Mouse (Mus musculus) hindbrain, embryonic 13.5 days (tissue): ENCODE measurements at regions not wholly inside any gene's neighbourhood (a gene's known extent, or its start where the extent isn't known, plus 50 kb on each side); places are given as distances from the start of the nearest gene placed in this dataset.

ENCODE experiments used
- ATAC-seq: fragments of 200-750 bp; cut with Nextera tagmentation; 2 replicates; pipeline ENCODE4 v1.8.0; 2017; ENCODE audit warnings: moderate TSS enrichment; ENCODE audit not compliant: low FRiP score
- H3K27ac ChIP-seq: fragments of 300-500 bp; sonication (generic); 2 replicates; pipeline ENCODE4 v1.5.1; 2015; ENCODE audit warnings: inconsistent platforms, mild to moderate bottlenecking, moderate library complexity
- H3K27me3 ChIP-seq: fragments of 300-500 bp; sonication (generic); 2 replicates; pipeline ENCODE4 v1.6.1; 2015; ENCODE audit warnings: mild to moderate bottlenecking, inconsistent platforms
- H3K36me3 ChIP-seq: fragments of 300-500 bp; sonication (generic); 2 replicates; pipeline ENCODE4 v1.6.1; 2015; ENCODE audit warnings: mild to moderate bottlenecking, inconsistent platforms
- H3K4me1 ChIP-seq: fragments of 300-500 bp; sonication (generic); replicated peaks from 2 replicates; pipeline ENCODE4 v1.6.1; 2015; ENCODE audit warnings: inconsistent platforms
- H3K4me2 ChIP-seq: fragments of 300-500 bp; sonication (generic); 2 replicates; pipeline ENCODE4 v1.6.1; 2015; ENCODE audit warnings: inconsistent platforms, mild to moderate bottlenecking, moderate library complexity
- H3K4me3 ChIP-seq: fragments of 300-500 bp; sonication (generic); 2 replicates; pipeline ENCODE4 v1.5.1; 2015; ENCODE audit warnings: mild to moderate bottlenecking, inconsistent platforms
- H3K9ac ChIP-seq: fragments of 300-500 bp; sonication (generic); 2 replicates; pipeline ENCODE4 v1.6.1; 2015; ENCODE audit warnings: mild to moderate bottlenecking, inconsistent platforms
- H3K9me3 ChIP-seq: fragments of 300-500 bp; sonication (generic); 2 replicates; pipeline ENCODE4 v1.6.1; 2016; ENCODE audit warnings: inconsistent platforms
- WGBS: fragments of 180-500 bp; shearing (Covaris S2); methylation state at CpG from one replicate; pipeline ENCODE4 v1.1.7; 2015; 5-methylcytosine and 5-hydroxymethylcytosine counted together

GRCm38 (mm10) chr14:36819826-36820225 is 148.8 kb downstream of the Ccser2 start:
- no peak for ATAC-seq
- 76% methylated on average over 1 of the region's 1 CpGs for WGBS
- Histone ChIP-seq H3K27ac (no peak overlapping the region), H3K4me3 (no peak overlapping the region), H3K27me3 (no peaks in the 10 kb centered on the region), H3K9me3 (no peaks in the 10 kb centered on the region), H3K4me2 (no peak overlapping the region), H3K4me1 (no peaks in the 10 kb centered on the region), H3K36me3 (no peaks in the 10 kb centered on the region), H3K9ac (no peak overlapping the region)

GRCm38 (mm10) chr14:36802418-36802817 is 166.2 kb downstream of the Ccser2 start:
- Histone ChIP-seq H3K36me3 (no peaks in the 10 kb centered on the region), H3K9me3 (no peaks in the 10 kb centered on the region), H3K27ac (no peak overlapping the region), H3K4me1 (no peaks in the 10 kb centered on the region), H3K9ac (no peak overlapping the region), H3K4me3 (no peak overlapping the region), H3K27me3 (no peaks in the 10 kb centered on the region), H3K4me2 (no peak overlapping the region)
- ATAC-seq, result no peak
- 84% methylated on average over 2 of the region's 3 CpGs for WGBS

GRCm38 (mm10) chr14:36799820-36800219 is 168.8 kb downstream of the Ccser2 start:
- H3K4me2 ChIP-seq, result no peak overlapping the region
- no peaks in the 10 kb centered on the region for H3K27me3 ChIP-seq
- no peak overlapping the region for H3K27ac ChIP-seq
- no peaks in the 10 kb centered on the region for H3K36me3 ChIP-seq
- H3K4me1 ChIP-seq, result no peaks in the 10 kb centered on the region
- H3K9ac ChIP-seq, result no peak overlapping the region
- no peak for ATAC-seq
- 78% methylated on average over 1 of the region's 1 CpGs for WGBS
- no peak overlapping the region for H3K4me3 ChIP-seq
- H3K9me3 ChIP-seq, result no peaks in the 10 kb centered on the region

- H3K9ac ChIP-seq, result no peak overlapping the region
- H3K4me3 ChIP-seq, result no peak overlapping the region
- no peaks in the 10 kb centered on the region for H3K4me1 ChIP-seq
- no peaks in the 10 kb centered on the region for H3K27me3 ChIP-seq
- no peaks in the 10 kb centered on the region for H3K36me3 ChIP-seq
- H3K4me2 ChIP-seq, result no peak overlapping the region
- WGBS, result 89% methylated on average over 2 of the region's 2 CpGs
- no peaks in the 10 kb centered on the region for H3K9me3 ChIP-seq
- no peak for ATAC-seq
- no peak overlapping the region for H3K27ac ChIP-seq
These were observed 186.7 kb downstream of the Ccser2 start for GRCm38 (mm10) chr14:36781882-36782281.

- no peak overlapping the region for H3K4me3 ChIP-seq
- 73% methylated on average over 1 of the region's 1 CpGs for WGBS
- no peaks in the 10 kb centered on the region for H3K36me3 ChIP-seq
- H3K27me3 ChIP-seq, result no peaks in the 10 kb centered on the region
- H3K27ac ChIP-seq, result no peak overlapping the region
- H3K4me2 ChIP-seq, result no peak overlapping the region
- no peaks in the 10 kb centered on the region for H3K4me1 ChIP-seq
- H3K9me3 ChIP-seq, result no peaks in the 10 kb centered on the region
- H3K9ac ChIP-seq, result no peak overlapping the region
- ATAC-seq, result peak; percentile 75; the same call in 1 of the 2 replicates
These were observed 189.6 kb downstream of the Ccser2 start for GRCm38 (mm10) chr14:36778956-36779355.

- no peak overlapping the region for H3K4me2 ChIP-seq
- H3K9me3 ChIP-seq, result no peaks in the 10 kb centered on the region
- ATAC-seq, result 0 out of 2 replicates have a peak, but pooled peaks have one; percentile 39
- H3K4me3 ChIP-seq, result no peak overlapping the region
- H3K9ac ChIP-seq, result no peak overlapping the region
- no peaks in the 10 kb centered on the region for H3K4me1 ChIP-seq
- no peaks in the 10 kb centered on the region for H3K36me3 ChIP-seq
- WGBS, result 84% methylated on average over 3 of the region's 3 CpGs
- no peak overlapping the region for H3K27ac ChIP-seq
- no peaks in the 10 kb centered on the region for H3K27me3 ChIP-seq
These were observed 194.2 kb downstream of the Ccser2 start for GRCm38 (mm10) chr14:36774349-36774748.

- no peaks in the 10 kb centered on the region for H3K36me3 ChIP-seq
- H3K4me2 ChIP-seq, result no peak overlapping the region
- H3K27ac ChIP-seq, result no peak overlapping the region
- 87% methylated on average over 4 of the region's 4 CpGs for WGBS
- H3K9ac ChIP-seq, result no peak overlapping the region
- H3K27me3 ChIP-seq, result no peaks in the 10 kb centered on the region
- ATAC-seq, result no peak
- H3K4me1 ChIP-seq, result no peaks in the 10 kb centered on the region
- H3K9me3 ChIP-seq, result no peaks in the 10 kb centered on the region
- H3K4me3 ChIP-seq, result no peak overlapping the region
These were observed 204.2 kb downstream of the Ccser2 start for GRCm38 (mm10) chr14:36764377-36764776.

GRCm38 (mm10) chr14:36756056-36756455 is 212.5 kb downstream of the Ccser2 start:
- no peak overlapping the region for H3K4me2 ChIP-seq
- no peaks in the 10 kb centered on the region for H3K9me3 ChIP-seq
- no peak for ATAC-seq
- no peaks in the 10 kb centered on the region for H3K27me3 ChIP-seq
- no peak overlapping the region for H3K9ac ChIP-seq
- H3K4me1 ChIP-seq, result no peaks in the 10 kb centered on the region
- no peak overlapping the region for H3K27ac ChIP-seq
- no peaks in the 10 kb centered on the region for H3K36me3 ChIP-seq
- H3K4me3 ChIP-seq, result no peak overlapping the region
- 80% methylated on average over 6 of the region's 6 CpGs for WGBS

GRCm38 (mm10) chr14:36748130-36748883 is 220.3 kb downstream of the Ccser2 start:
- no peaks in the 10 kb centered on the region for H3K27me3 ChIP-seq
- H3K36me3 ChIP-seq, result no peaks in the 10 kb centered on the region
- no peaks in the 10 kb centered on the region for H3K4me1 ChIP-seq
- H3K9me3 ChIP-seq, result no peaks in the 10 kb centered on the region
- no peak overlapping the region for H3K9ac ChIP-seq
- 92% methylated on average over 6 of the region's 6 CpGs for WGBS
- no peak overlapping the region for H3K4me2 ChIP-seq
- ATAC-seq, result no peak
- no peak overlapping the region for H3K27ac ChIP-seq
- H3K4me3 ChIP-seq, result no peak overlapping the region

GRCm38 (mm10) chr14:36731095-36731494 is 237.5 kb downstream of the Ccser2 start:
- Histone ChIP-seq H3K27me3 (no peaks in the 10 kb centered on the region), H3K9me3 (no peaks in the 10 kb centered on the region), H3K4me2 (no peak overlapping the region), H3K9ac (no peak overlapping the region), H3K27ac (no peak overlapping the region), H3K36me3 (no peaks in the 10 kb centered on the region), H3K4me1 (no peaks in the 10 kb centered on the region), H3K4me3 (no peak overlapping the region)
- 79% methylated on average over 8 of the region's 8 CpGs for WGBS
- ATAC-seq, result no peak

- Histone ChIP-seq H3K9me3 (no peaks in the 10 kb centered on the region), H3K27me3 (no peaks in the 10 kb centered on the region), H3K4me2 (no peak overlapping the region), H3K4me3 (no peak overlapping the region), H3K9ac (no peak overlapping the region), H3K27ac (no peak overlapping the region), H3K4me1 (no peaks in the 10 kb centered on the region), H3K36me3 (no peaks in the 10 kb centered on the region)
- WGBS, result 79% methylated on average over 6 of the region's 6 CpGs
- no peak for ATAC-seq
These were observed 242.5 kb downstream of the Ccser2 start for GRCm38 (mm10) chr14:36726092-36726491.

GRCm38 (mm10) chr14:36715684-36716083 is 252.9 kb downstream of the Ccser2 start:
- Histone ChIP-seq H3K9ac (no peak overlapping the region), H3K4me1 (no peaks in the 10 kb centered on the region), H3K27me3 (no peaks in the 10 kb centered on the region), H3K9me3 (no peaks in the 10 kb centered on the region), H3K36me3 (no peaks in the 10 kb centered on the region), H3K4me2 (no peak overlapping the region), H3K27ac (no peak overlapping the region), H3K4me3 (no peak overlapping the region)
- ATAC-seq, result no peak
- 68% methylated on average over 2 of the region's 2 CpGs for WGBS

GRCm38 (mm10) chr14:36696993-36697392 is 271.6 kb downstream of the Ccser2 start:
- 94% methylated on average over 4 of the region's 4 CpGs for WGBS
- Histone ChIP-seq H3K36me3 (no peaks in the 10 kb centered on the region), H3K27ac (no peak overlapping the region), H3K27me3 (no peaks in the 10 kb centered on the region), H3K9ac (no peak overlapping the region), H3K9me3 (no peaks in the 10 kb centered on the region), H3K4me2 (no peak overlapping the region), H3K4me1 (no peaks in the 10 kb centered on the region), H3K4me3 (no peak overlapping the region)
- no peak for ATAC-seq
